Mouse (Mus musculus): Measurements from ENCODE around the gene Actr3b. TPM values are rescaled to one million over a fixed set of nuclear protein-coding genes. Genes with fewer than 3 reads are reported as not detected.

Gene Actr3b
- polyA plus RNA-seq, 1 experiment from 2014 or later, result 2.4 TPM

DNA sequence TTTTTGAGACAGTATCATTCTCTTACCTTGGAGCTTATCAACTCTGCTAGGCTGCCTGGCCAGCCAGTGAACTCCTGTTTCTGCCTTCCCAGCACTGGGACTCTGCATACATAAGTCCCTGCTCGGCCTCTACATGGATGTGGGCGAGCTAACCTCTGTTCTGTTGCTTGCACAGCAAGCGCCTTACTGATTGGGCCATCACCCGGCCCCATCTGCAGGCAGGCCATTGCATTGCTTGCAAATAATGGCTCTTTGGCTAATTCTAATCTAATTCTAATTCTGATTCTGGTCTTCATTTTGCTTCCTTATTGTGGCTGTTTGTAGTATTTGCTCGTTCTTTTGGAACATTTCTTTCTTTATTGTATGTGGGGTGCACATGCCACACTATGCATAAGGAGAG lies 44.8 kb downstream of the Actr3b start:
- no peaks in the 10 kb centered on the region for H3K36me3 ChIP-seq (ENCODE audit: control insufficient read depth, insufficient read depth, low read length)
- H3K27ac ChIP-seq (ENCODE audit: low read depth, low read length), result no peak overlapping the region
- no peaks in the 10 kb centered on the region for H3K27me3 ChIP-seq (replicated peaks; ENCODE audit: control insufficient read depth, insufficient read depth, low read length)
- no peaks in the 10 kb centered on the region for H3K9me3 ChIP-seq (ENCODE audit: control insufficient read depth, low read length)
- no peak overlapping the region for H3K4me2 ChIP-seq
- no peak overlapping the region for H3K9ac ChIP-seq (ENCODE audit: low read depth, low read length)
- no peaks in the 10 kb centered on the region for H3K4me1 ChIP-seq (replicated peaks; ENCODE audit: control insufficient read depth, insufficient read depth, low read length)
- H3K4me3 ChIP-seq (ENCODE audit: low read depth, low read length), result no peak overlapping the region
- DNase-seq (ENCODE audit: low spot score), result no peak
- WGBS, result 76% methylated on average over 5 of the region's 5 CpGs
- no peak for ATAC-seq (replicated peaks; ENCODE audit: low FRiP score)

DNA sequence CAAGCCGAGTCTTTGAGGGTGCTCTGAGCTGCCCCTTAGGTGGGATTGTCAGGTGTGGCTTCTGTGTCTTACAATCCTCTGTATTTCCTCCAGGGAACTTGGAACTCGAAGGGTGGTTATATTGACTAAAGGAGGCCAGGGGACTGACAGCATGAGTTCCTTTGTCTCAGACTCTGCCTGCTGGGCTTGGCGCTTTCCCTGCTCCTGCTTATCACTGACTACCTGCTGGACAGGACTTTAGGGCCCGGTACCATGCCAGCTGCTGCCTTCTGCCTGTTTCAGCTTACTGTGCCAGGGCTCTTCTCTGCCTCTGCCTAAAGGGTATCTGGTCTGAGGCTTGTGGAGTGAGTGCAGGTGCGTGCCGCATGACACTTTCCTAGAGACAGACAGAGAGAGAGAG lies 53.1 kb downstream of the Actr3b start:
- Histone ChIP-seq H3K4me2 (no peak overlapping the region), H3K4me3 (ENCODE audit: low read depth, low read length) (no peak overlapping the region), H3K9ac (ENCODE audit: low read depth, low read length) (no peak overlapping the region), H3K27me3 (replicated peaks; ENCODE audit: control insufficient read depth, insufficient read depth, low read length) (no peaks in the 10 kb centered on the region), H3K27ac (ENCODE audit: low read depth, low read length) (no peak overlapping the region), H3K36me3 (ENCODE audit: control insufficient read depth, insufficient read depth, low read length) (no peaks in the 10 kb centered on the region), H3K9me3 (ENCODE audit: control insufficient read depth, low read length) (no peaks in the 10 kb centered on the region), H3K4me1 (replicated peaks; ENCODE audit: control insufficient read depth, insufficient read depth, low read length) (no peaks in the 10 kb centered on the region)
- 66% methylated on average over 6 of the region's 6 CpGs for WGBS
- no peak for ATAC-seq (replicated peaks; ENCODE audit: low FRiP score)
- no peak for DNase-seq (ENCODE audit: low spot score)

DNA sequence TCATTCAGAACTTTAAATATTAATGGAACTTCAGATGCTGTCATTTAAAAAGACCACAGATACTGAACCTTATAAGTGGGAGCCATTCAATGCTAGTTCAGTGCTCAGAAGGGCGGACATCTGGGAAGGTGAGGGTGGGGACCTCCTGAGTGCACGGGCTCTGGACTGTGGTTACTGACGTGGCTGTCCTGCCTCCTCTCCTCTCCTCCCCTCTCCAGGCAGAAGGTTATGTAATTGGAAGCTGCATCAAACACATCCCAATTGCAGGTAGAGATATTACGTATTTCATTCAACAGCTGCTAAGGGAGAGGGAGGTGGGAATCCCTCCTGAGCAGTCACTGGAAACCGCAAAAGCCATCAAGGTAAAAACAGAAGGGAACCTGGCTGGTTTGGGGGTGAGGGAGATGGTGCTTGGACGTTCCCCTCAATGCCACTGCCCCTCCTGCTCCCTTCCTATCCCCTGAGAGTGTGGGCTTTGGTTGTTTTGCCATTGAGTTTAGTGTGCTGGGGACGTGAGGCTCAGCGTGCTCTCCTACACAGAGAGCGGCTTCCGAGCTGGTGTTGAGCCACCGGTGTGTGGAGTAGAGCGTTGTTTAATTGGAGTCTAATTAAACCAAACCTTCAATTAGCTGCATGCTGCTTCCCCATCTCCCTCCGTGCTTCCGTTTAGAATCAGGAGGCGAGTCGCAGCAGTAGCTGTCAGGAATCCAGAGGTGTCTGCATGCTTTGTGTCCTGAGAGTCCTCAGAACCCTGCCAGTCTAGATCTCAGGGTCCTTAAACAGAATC lies 69.7 kb downstream of the Actr3b start:
- Histone ChIP-seq H3K9me3 (ENCODE audit: control insufficient read depth, low read length) (no peaks in the 10 kb centered on the region), H3K4me3 (ENCODE audit: low read depth, low read length) (no peak overlapping the region), H3K27ac (ENCODE audit: low read depth, low read length) (no peak overlapping the region), H3K4me2 (no peak overlapping the region), H3K4me1 (replicated peaks; ENCODE audit: control insufficient read depth, insufficient read depth, low read length) (no peaks in the 10 kb centered on the region), H3K9ac (ENCODE audit: low read depth, low read length) (no peak overlapping the region), H3K36me3 (ENCODE audit: control insufficient read depth, insufficient read depth, low read length) (no peaks in the 10 kb centered on the region), H3K27me3 (replicated peaks; ENCODE audit: control insufficient read depth, insufficient read depth, low read length) (no peaks in the 10 kb centered on the region)
- DNase-seq (ENCODE audit: low spot score), result no peak
- no peak for ATAC-seq (replicated peaks; ENCODE audit: low FRiP score)
- WGBS, result 84% methylated on average over 16 of the region's 16 CpGs

DNA sequence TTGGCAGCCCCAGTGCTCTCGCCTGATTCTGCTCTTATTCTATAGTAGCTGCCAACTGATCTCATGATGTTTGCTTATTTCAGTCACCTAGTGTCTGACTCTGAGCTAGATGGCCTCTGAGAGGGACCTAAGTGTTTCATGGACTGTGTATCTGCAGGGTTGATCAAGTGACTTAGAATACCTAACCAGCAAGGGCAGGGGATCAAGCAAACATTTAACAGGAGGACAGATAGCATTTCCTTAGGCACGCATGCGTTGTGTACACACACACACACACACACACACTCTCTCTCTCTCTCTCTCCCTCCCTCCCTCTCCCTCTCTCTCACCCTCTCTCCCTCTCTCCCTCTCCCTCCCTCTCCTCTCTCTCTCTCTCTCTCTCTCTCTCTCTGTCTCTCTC lies 71.0 kb downstream of the Actr3b start:
- WGBS, result 48% methylated on average over 3 of the region's 3 CpGs
- H3K9ac ChIP-seq (ENCODE audit: low read depth, low read length), result no peak overlapping the region
- ATAC-seq (replicated peaks; ENCODE audit: low FRiP score) (no peak), DNase-seq (ENCODE audit: low spot score) (no peak)
- H3K9me3 ChIP-seq (ENCODE audit: control insufficient read depth, low read length), result no peaks in the 10 kb centered on the region
- no peak overlapping the region for H3K4me3 ChIP-seq (ENCODE audit: low read depth, low read length)
- no peaks in the 10 kb centered on the region for H3K4me1 ChIP-seq (replicated peaks; ENCODE audit: control insufficient read depth, insufficient read depth, low read length)
- H3K27ac ChIP-seq (ENCODE audit: low read depth, low read length), result no peak overlapping the region
- H3K27me3 ChIP-seq (replicated peaks; ENCODE audit: control insufficient read depth, insufficient read depth, low read length), result no peaks in the 10 kb centered on the region
- no peak overlapping the region for H3K4me2 ChIP-seq
- H3K36me3 ChIP-seq (ENCODE audit: control insufficient read depth, insufficient read depth, low read length), result no peaks in the 10 kb centered on the region

DNA sequence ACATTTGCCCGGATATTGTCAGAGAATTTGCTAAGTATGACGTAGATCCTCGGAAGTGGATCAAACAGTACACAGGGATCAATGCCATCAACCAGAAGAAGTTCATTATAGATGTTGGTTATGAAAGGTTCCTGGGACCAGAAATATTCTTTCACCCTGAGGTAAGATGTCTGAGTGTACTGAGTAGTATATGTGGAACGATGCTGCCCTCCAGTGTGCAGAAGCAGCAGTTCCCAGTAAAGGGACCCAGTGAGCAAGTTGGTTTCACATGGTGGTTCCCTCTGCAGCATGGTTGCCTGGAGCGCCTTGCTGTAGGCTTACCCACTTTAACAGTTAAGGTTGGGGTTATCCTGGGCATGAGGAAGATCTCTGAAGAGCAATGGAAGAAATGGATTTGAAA lies 71.8 kb downstream of the Actr3b start:
- 70% methylated on average over 5 of the region's 5 CpGs for WGBS
- H3K4me3 ChIP-seq (ENCODE audit: low read depth, low read length), result no peak overlapping the region
- no peak; the same call in 1 of the 2 replicates for ATAC-seq (replicated peaks; ENCODE audit: low FRiP score)
- H3K9ac ChIP-seq (ENCODE audit: low read depth, low read length), result no peak overlapping the region
- no peak for DNase-seq (ENCODE audit: low spot score)
- no peaks in the 10 kb centered on the region for H3K9me3 ChIP-seq (ENCODE audit: control insufficient read depth, low read length)
- no peaks in the 10 kb centered on the region for H3K27me3 ChIP-seq (replicated peaks; ENCODE audit: control insufficient read depth, insufficient read depth, low read length)
- H3K4me1 ChIP-seq (replicated peaks; ENCODE audit: control insufficient read depth, insufficient read depth, low read length), result no peaks in the 10 kb centered on the region
- no peak overlapping the region for H3K27ac ChIP-seq (ENCODE audit: low read depth, low read length)
- H3K4me2 ChIP-seq, result no peak overlapping the region
- no peaks in the 10 kb centered on the region for H3K36me3 ChIP-seq (ENCODE audit: control insufficient read depth, insufficient read depth, low read length)

DNA sequence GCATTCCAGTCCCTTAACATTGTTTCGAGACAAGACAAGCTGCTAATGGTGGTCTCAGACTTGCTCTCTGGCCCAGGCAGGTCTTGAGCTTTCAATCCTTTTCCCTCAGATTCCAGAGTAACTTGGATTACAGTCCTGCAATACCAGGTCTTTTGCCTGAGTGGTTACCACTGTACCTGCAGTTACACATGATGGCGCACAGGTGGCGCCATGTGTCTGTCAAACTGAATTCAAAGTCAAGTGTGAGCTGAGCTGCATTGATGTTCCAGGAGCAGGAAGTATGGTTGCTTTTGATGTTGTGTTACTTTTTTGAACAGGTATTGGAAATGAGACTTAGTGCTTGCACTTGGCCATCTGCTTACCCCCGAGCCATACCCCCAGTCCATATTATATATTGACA lies 79.6 kb downstream of the Actr3b start:
- H3K4me3 ChIP-seq (ENCODE audit: low read depth, low read length), result no peak overlapping the region
- H3K27ac ChIP-seq (ENCODE audit: low read depth, low read length), result no peak overlapping the region
- no peaks in the 10 kb centered on the region for H3K9me3 ChIP-seq (ENCODE audit: control insufficient read depth, low read length)
- H3K9ac ChIP-seq (ENCODE audit: low read depth, low read length), result no peak overlapping the region
- DNase-seq (ENCODE audit: low spot score) (no peak), ATAC-seq (replicated peaks; ENCODE audit: low FRiP score) (no peak; the same call in 1 of the 2 replicates)
- no peaks in the 10 kb centered on the region for H3K36me3 ChIP-seq (ENCODE audit: control insufficient read depth, insufficient read depth, low read length)
- 19% methylated on average over 4 of the region's 4 CpGs for WGBS
- no peaks in the 10 kb centered on the region for H3K27me3 ChIP-seq (replicated peaks; ENCODE audit: control insufficient read depth, insufficient read depth, low read length)
- no peaks in the 10 kb centered on the region for H3K4me1 ChIP-seq (replicated peaks; ENCODE audit: control insufficient read depth, insufficient read depth, low read length)
- H3K4me2 ChIP-seq, result no peak overlapping the region

DNA sequence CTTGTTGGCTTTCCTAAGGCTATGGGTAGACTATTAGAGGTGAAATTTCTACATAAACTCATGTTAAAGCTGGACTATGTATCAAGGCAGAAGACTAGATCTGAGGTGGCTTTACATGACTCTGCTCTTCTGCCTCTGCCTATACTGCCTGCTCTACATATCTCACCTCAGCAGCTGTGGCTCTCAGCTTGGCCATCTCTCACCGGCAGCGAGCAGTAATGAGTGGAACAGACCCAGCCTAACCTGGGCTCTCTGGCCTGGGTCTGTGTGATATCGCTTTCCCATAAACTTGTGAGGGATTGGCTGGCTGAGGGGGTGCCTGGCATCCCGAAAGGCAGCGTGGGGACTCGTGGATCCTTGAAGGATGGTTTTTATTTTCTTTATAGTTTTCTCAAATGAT lies 86.8 kb downstream of the Actr3b start:
- H3K27me3 ChIP-seq (replicated peaks; ENCODE audit: control insufficient read depth, insufficient read depth, low read length), result no peaks in the 10 kb centered on the region
- H3K36me3 ChIP-seq (ENCODE audit: control insufficient read depth, insufficient read depth, low read length), result no peaks in the 10 kb centered on the region
- H3K9me3 ChIP-seq (ENCODE audit: control insufficient read depth, low read length), result no peaks in the 10 kb centered on the region
- H3K4me3 ChIP-seq (ENCODE audit: low read depth, low read length), result no peak overlapping the region
- whole genome bisulfite sequencing, result 75% methylated on average over 6 of the region's 6 CpGs
- H3K4me2 ChIP-seq, result no peak overlapping the region
- DNase-seq (ENCODE audit: low spot score) (no peak), ATAC-seq (replicated peaks; ENCODE audit: low FRiP score) (no peak)
- H3K27ac ChIP-seq (ENCODE audit: low read depth, low read length), result no peak overlapping the region
- no peaks in the 10 kb centered on the region for H3K4me1 ChIP-seq (replicated peaks; ENCODE audit: control insufficient read depth, insufficient read depth, low read length)
- no peak overlapping the region for H3K9ac ChIP-seq (ENCODE audit: low read depth, low read length)

DNA sequence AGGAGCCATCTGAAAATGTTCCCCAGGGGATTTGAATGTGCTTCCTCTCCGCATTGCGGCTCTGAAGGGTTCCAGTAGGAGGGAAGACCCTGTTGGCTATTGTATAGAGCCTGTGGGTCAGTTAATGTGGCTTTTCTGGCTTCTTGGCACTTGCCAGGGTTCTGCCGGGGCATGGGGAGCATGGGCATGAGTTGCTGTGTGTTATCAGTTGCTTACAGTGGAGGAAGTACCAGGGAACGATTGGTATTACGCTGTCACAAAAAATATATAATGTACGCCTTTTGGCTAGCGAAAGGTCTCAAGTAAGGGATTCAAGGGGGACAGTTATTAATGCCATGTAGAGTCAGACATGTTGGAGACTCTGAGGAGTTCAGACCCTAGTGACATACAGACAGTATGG lies 87.4 kb downstream of the Actr3b start:
- 85% methylated on average over 7 of the region's 7 CpGs for WGBS

DNA sequence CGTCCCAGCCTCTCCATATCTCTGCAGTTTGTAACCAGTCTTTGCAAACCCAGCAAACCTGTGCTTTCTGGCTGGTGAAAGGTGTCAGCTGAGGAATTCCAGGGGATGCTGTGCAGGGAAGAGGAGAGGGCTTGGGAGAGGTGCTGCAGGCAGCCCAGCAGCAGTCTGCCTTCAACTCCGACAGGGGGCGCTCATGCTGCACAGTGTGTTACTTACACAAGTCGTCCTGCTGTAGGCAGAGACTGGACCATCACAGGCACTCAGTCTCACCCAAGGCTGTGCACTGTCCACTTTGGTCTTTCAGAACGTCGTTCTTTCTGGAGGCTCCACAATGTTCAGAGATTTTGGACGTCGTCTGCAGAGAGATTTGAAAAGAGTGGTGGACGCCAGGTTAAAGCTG lies 88.3 kb downstream of the Actr3b start:
- Histone ChIP-seq H3K36me3 (ENCODE audit: control insufficient read depth, insufficient read depth, low read length) (no peaks in the 10 kb centered on the region), H3K4me2 (no peak overlapping the region), H3K27ac (ENCODE audit: low read depth, low read length) (no peak overlapping the region), H3K9me3 (ENCODE audit: control insufficient read depth, low read length) (no peaks in the 10 kb centered on the region), H3K27me3 (replicated peaks; ENCODE audit: control insufficient read depth, insufficient read depth, low read length) (no peaks in the 10 kb centered on the region), H3K9ac (ENCODE audit: low read depth, low read length) (no peak overlapping the region), H3K4me3 (ENCODE audit: low read depth, low read length) (no peak overlapping the region), H3K4me1 (replicated peaks; ENCODE audit: control insufficient read depth, insufficient read depth, low read length) (no peaks in the 10 kb centered on the region)
- ATAC-seq (replicated peaks; ENCODE audit: low FRiP score), result no peak
- no peak for DNase-seq (ENCODE audit: low spot score)
- WGBS, result 43% methylated on average over 9 of the region's 9 CpGs

More for the DNA sequence above, 87.4 kb downstream of the Actr3b start:
- H3K36me3 ChIP-seq (ENCODE audit: control insufficient read depth, insufficient read depth, low read length), result no peaks in the 10 kb centered on the region
- H3K4me3 ChIP-seq (ENCODE audit: low read depth, low read length), result no peak overlapping the region
- ATAC-seq (replicated peaks; ENCODE audit: low FRiP score) (no peak), DNase-seq (ENCODE audit: low spot score) (no peak)
- H3K27ac ChIP-seq (ENCODE audit: low read depth, low read length), result no peak overlapping the region
- H3K4me1 ChIP-seq (replicated peaks; ENCODE audit: control insufficient read depth, insufficient read depth, low read length), result no peaks in the 10 kb centered on the region
- H3K9me3 ChIP-seq (ENCODE audit: control insufficient read depth, low read length), result no peaks in the 10 kb centered on the region
- no peak overlapping the region for H3K4me2 ChIP-seq
- H3K27me3 ChIP-seq (replicated peaks; ENCODE audit: control insufficient read depth, insufficient read depth, low read length), result no peaks in the 10 kb centered on the region
- H3K9ac ChIP-seq (ENCODE audit: low read depth, low read length), result no peak overlapping the region
